Mouse (Mus musculus): ENCODE data around the gene Neurl2. TPM values are rescaled to one million over a fixed set of nuclear protein-coding genes. Genes with fewer than 3 reads are reported as not detected.
A peak's percentile ranks its signal among the peaks of the same experiment; 100 is the strongest.
"Not testable (repeated sequence)": the region's sequence is repeated elsewhere in the genome, so short reads cannot be mapped to it uniquely, and the experiment has no call there.

The Neurl2 gene
- 50.6 and 52.8 TPM in 2 replicates for polyA plus RNA-seq (2015; fragmentation: Nextera tagmentation; extraction: Ambion mirVana)

DNA sequence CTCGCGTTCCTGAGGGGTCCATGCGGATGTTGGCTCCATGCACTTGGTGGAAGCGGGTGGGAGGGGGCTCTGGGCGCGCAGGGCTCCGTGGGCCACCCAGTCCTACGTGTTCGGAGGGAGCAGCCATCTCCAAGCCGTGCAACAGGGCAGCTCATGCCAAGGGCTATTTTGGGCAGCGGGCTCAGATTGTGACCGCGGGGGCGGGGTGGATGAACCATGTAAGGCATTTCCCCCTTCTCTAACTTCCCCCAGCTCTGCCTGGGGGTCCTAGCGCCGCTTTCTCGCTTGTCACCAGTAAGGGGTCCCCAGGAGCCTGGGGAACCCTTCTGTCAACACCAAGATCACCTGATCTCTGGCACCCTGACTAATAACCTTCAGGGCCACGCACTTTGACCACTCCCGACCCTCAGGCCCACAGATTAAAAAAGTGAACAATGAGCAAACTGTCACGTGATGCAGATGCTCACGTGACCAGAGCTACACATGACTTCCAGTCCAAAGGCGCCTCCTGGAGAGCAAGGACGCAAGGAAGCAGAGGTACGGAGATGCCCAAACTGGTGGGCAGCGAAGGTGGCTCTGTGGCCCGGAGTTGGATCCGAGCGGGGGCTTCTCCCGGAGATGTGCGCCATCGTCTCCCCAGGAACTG is at the start of gene Neurl2:
Neurl2 (minus strand) TSS at position 143 of the 646 bp plus-strand sequence.
- Histone ChIP-seq H3K4me3 (ENCODE audit: low read length) (peak within 1 kb of the TSS; percentile 75), H3K9me3 (replicated peaks; ENCODE audit: control insufficient read depth, low read length) (no peaks in the 10 kb centered on the region), H3K36me3 (ENCODE audit: control insufficient read depth, insufficient read depth) (peaks cover 24% of the 10 kb centered on the region), H3K27me3 (ENCODE audit: control insufficient read depth, insufficient read depth, low read length) (no peaks in the 10 kb centered on the region), H3K9ac (ENCODE audit: low read length) (peak within 1 kb of the TSS; percentile 89), H3K27ac (ENCODE audit: low read length) (peak within 1 kb of the TSS; percentile 99), H3K4me2 (ENCODE audit: low read depth, low read length) (peak within 1 kb of the TSS; percentile 97), H3K4me1 (ENCODE audit: control insufficient read depth, insufficient read depth, low read length) (peaks cover 15% of the 10 kb centered on the region)
- ATAC-seq (replicated peaks; ENCODE audit: extremely low read depth, insufficient read depth, low FRiP score) = peak; percentile 91
- 0% methylated on average over 31 of the region's 31 CpGs for WGBS

DNA sequence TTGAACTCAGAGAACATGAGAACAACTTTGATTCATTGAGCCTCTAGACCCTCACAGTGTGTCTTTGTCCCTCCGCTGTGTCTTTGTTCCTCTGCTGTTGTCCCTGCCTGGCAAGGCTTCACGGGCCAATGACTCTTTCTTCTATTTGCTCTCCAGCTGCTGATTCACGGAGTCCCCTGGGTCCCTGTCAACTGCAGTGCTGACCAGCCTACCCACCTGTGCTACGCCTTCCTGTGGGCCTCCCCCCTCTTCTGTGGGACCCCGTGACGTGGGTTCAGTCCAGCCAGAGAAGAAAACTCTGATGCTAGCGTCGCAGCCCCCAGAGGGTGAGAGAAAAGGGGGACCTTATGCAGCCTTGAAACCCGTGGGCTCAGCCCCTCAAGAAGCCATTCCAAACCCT is 49.4 kb upstream of the Neurl2 start:
- H3K9ac ChIP-seq (ENCODE audit: low read length) = no peak overlapping the region
- H3K4me1 ChIP-seq (ENCODE audit: control insufficient read depth, insufficient read depth, low read length) = peaks cover 24% of the 10 kb centered on the region
- H3K9me3 ChIP-seq (replicated peaks; ENCODE audit: control insufficient read depth, low read length) = no peaks in the 10 kb centered on the region
- no peaks in the 10 kb centered on the region for H3K27me3 ChIP-seq (ENCODE audit: control insufficient read depth, insufficient read depth, low read length)
- H3K4me2 ChIP-seq (ENCODE audit: low read depth, low read length) = no peak overlapping the region
- H3K4me3 ChIP-seq (ENCODE audit: low read length) = no peak overlapping the region
- 86% methylated on average over 9 of the region's 9 CpGs for WGBS
- H3K36me3 ChIP-seq (ENCODE audit: control insufficient read depth, insufficient read depth) = peaks cover 37% of the 10 kb centered on the region
- ATAC-seq (replicated peaks; ENCODE audit: extremely low read depth, insufficient read depth, low FRiP score) = no peak
- H3K27ac ChIP-seq (ENCODE audit: low read length) = no peak overlapping the region

DNA sequence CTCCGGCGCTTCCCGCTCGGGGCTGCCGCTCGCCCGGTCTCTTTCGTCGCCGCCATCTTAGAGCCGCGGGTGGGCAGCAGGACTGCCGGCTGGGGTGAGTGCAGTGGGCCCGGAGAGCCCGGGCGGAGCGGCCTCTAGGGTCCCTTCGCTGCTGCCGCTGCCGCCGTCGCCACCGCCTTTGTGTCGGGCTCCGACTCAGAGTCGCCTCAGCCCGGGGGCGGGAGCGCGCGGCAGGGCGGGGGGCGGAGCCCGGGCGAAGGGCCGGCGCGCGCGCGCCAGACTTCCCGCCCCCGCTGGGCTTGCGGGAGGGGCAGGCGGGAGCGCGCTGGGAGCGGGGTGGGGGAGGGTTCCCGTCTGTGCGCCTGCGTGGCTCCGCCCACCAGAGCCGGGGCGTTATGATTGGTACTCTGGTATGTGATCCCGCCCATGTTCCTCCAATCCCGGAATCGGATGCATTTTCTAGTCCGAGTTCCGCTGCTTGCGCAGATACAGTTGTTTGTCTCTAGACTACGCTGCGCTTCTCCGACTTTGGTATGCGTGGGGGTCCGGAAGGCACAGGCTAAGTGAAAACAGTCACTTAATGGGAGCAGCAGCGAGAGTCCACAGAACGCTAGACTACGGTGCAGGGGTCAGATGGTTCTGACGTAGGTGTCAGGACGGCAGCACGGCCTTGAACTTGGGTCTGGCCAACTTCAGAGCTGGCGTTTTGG is 46.5 kb upstream of the Neurl2 start:
- under 1% methylated on average over 63 of the region's 72 CpGs for WGBS
- H3K36me3 ChIP-seq (ENCODE audit: control insufficient read depth, insufficient read depth) = peaks cover 13% of the 10 kb centered on the region
- peak; percentile 89 for ATAC-seq (replicated peaks; ENCODE audit: extremely low read depth, insufficient read depth, low FRiP score)
- H3K27me3 ChIP-seq (ENCODE audit: control insufficient read depth, insufficient read depth, low read length) = no peaks in the 10 kb centered on the region
- H3K9ac ChIP-seq (ENCODE audit: low read length) = peak overlapping the region; percentile 100
- peak overlapping the region; percentile 100 for H3K27ac ChIP-seq (ENCODE audit: low read length)
- peak overlapping the region; percentile 78 for H3K4me2 ChIP-seq (ENCODE audit: low read depth, low read length)
- peak overlapping the region; percentile 94 for H3K4me3 ChIP-seq (ENCODE audit: low read length)
- peaks cover 20% of the 10 kb centered on the region for H3K4me1 ChIP-seq (ENCODE audit: control insufficient read depth, insufficient read depth, low read length)
- no peaks in the 10 kb centered on the region for H3K9me3 ChIP-seq (replicated peaks; ENCODE audit: control insufficient read depth, low read length)

DNA sequence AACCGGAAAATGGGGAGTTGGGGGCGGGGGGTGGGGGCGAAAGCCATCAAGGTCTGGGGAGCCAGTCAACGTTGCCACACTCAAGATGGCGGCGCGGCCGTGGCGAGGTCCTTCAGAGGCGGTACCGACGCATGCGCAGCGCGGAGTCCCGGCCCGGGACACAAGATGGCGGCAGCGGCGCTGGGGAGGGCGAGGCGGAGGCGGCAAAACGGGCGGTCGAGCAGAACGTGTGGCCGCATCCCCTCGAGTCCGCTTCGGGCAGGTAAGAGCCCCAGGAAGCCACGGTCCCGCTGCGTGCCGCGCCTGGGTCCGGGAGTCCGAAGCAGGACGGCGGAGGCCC is 45.9 kb upstream of the Neurl2 start, which contains the start of gene Pcif1:
Pcif1 (plus strand) TSS at position 77 of the 340 bp plus-strand sequence.
- H3K36me3 ChIP-seq (ENCODE audit: control insufficient read depth, insufficient read depth) = peaks cover 13% of the 10 kb centered on the region
- peak within 1 kb of the TSS; percentile 89 for H3K4me2 ChIP-seq (ENCODE audit: low read depth, low read length)
- peak; percentile 85 for ATAC-seq (replicated peaks; ENCODE audit: extremely low read depth, insufficient read depth, low FRiP score)
- peak within 1 kb of the TSS; percentile 100 for H3K9ac ChIP-seq (ENCODE audit: low read length)
- H3K4me3 ChIP-seq (ENCODE audit: low read length) = peak within 1 kb of the TSS; percentile 94
- under 1% methylated on average over 39 of the region's 40 CpGs for WGBS
- H3K9me3 ChIP-seq (replicated peaks; ENCODE audit: control insufficient read depth, low read length) = no peaks in the 10 kb centered on the region
- H3K27me3 ChIP-seq (ENCODE audit: control insufficient read depth, insufficient read depth, low read length) = no peaks in the 10 kb centered on the region
- peak within 1 kb of the TSS; percentile 100 for H3K27ac ChIP-seq (ENCODE audit: low read length)
- H3K4me1 ChIP-seq (ENCODE audit: control insufficient read depth, insufficient read depth, low read length) = peaks cover 25% of the 10 kb centered on the region

DNA sequence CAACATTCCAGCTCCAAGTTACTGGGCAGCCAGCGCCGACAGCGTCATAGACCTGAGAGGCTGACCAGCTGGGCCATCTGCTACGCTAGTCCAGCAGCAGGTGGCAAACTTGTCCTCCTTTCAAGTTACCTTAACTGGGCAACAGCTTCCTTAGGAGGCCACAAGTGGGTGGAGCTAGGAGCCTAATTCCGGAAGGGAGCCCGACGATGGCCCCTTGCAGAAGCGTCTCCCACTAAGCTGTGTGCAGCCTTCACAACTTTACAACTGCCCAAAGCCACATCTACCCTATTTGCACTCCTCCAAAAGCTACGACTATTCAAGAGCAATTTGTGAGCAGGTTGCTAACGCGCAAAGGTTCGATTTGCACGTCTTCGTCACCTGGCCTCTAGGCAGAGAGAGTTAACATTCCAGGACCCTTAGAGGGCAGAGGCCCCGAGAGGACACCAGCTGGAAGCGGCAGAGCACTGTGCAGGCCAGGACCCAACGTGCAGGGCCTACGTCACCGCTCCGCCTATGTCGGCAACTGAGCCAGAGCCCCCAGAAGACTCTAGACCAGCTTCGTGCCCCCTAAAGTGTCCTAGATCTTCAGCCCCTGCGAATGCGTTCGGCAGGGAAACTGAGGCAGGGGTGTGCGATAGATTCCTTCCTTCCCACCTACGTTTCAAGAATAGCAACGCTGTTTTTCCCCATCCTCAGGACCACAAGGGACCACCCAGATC is 45.4 kb upstream of the Neurl2 start:
- peak overlapping the region; percentile 89 for H3K4me2 ChIP-seq (ENCODE audit: low read depth, low read length)
- no peaks in the 10 kb centered on the region for H3K9me3 ChIP-seq (replicated peaks; ENCODE audit: control insufficient read depth, low read length)
- no peaks in the 10 kb centered on the region for H3K27me3 ChIP-seq (ENCODE audit: control insufficient read depth, insufficient read depth, low read length)
- H3K4me3 ChIP-seq (ENCODE audit: low read length) = peak overlapping the region; percentile 94
- peaks cover 10% of the 10 kb centered on the region; the same call in 1 of the 2 replicates for H3K36me3 ChIP-seq (ENCODE audit: control insufficient read depth, insufficient read depth)
- H3K27ac ChIP-seq (ENCODE audit: low read length) = peak overlapping the region; percentile 100
- peaks cover 30% of the 10 kb centered on the region for H3K4me1 ChIP-seq (ENCODE audit: control insufficient read depth, insufficient read depth, low read length)
- peak overlapping the region; percentile 100 for H3K9ac ChIP-seq (ENCODE audit: low read length)
- ATAC-seq (replicated peaks; ENCODE audit: extremely low read depth, insufficient read depth, low FRiP score) = peak; percentile 39
- WGBS = 1% methylated on average over 28 of the region's 28 CpGs

DNA sequence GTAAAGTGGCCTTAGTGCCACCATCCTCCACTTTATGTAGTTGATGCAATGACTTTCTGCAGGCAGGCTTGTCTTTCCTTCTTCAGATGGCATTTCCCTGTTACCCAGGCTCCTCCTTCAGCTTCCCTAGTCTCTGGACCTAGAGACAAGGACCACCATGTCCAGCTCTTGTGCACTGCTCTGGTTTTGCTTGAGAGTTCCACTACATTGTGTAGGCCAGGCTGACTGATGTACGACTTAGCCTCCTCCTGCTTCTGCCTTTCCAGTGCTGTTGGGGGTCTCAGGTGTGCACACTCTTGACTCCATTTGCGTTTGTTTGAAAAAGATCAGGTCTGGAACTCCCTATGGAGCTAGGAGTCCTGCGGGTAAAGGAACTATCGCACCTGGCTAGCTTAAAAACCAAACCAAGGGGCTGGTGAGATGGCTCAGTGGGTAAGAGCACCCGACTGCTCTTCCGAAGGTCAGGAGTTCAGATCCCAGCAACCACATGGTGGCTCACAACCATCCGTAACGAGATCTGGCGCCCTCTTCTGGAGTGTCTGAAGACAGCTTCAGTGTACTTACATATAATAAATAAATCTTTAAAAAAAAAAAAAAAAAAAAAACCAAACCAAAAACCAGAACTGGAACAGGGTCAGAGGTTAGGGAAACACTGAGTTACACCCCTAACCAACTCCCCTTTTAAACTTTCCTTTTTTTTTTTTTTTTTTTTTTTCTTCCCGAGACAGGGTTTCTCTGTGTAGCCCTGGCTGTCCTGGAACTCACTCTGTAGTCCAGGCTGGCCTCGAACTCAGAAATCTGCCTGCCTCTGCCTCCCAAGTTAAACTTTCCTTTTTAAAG is 44.3 kb upstream of the Neurl2 start:
- H3K27ac ChIP-seq (ENCODE audit: low read length) = peak overlapping the region; percentile 100
- peak overlapping the region; percentile 100 for H3K9ac ChIP-seq (ENCODE audit: low read length)
- not testable (repeated sequence) for ATAC-seq (replicated peaks; ENCODE audit: extremely low read depth, insufficient read depth, low FRiP score); H3K9me3 ChIP-seq (replicated peaks; ENCODE audit: control insufficient read depth, low read length); H3K27me3 ChIP-seq (ENCODE audit: control insufficient read depth, insufficient read depth, low read length); H3K36me3 ChIP-seq (ENCODE audit: control insufficient read depth, insufficient read depth)
- peak overlapping the region; percentile 89 for H3K4me2 ChIP-seq (ENCODE audit: low read depth, low read length)
- WGBS = 74% methylated on average over 11 of the region's 11 CpGs
- peak overlapping the region; percentile 94 for H3K4me3 ChIP-seq (ENCODE audit: low read length)
- peaks cover 32% of the 10 kb centered on the region for H3K4me1 ChIP-seq (ENCODE audit: control insufficient read depth, insufficient read depth, low read length)

DNA sequence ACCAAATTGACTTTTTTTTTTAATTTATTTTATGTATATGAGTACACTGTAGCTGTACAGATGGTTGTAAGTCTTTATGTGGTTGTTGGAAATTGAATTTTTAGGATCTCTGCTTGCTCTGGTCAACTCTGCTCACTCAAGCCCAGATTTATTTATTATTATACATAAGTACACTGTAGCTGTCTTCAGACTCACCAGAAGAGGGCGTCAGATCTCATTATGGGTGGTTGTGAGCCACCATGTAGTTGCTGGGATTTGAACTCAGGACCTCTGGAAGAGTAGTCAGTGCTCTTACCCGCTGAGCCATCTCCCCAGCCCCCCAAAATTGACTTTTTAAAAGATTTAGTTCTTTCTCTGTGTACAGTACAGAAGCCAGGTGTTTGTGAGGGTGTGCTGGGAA is 42.4 kb upstream of the Neurl2 start:
- H3K9ac ChIP-seq (ENCODE audit: low read length); H3K27me3 ChIP-seq (ENCODE audit: control insufficient read depth, insufficient read depth, low read length); H3K36me3 ChIP-seq (ENCODE audit: control insufficient read depth, insufficient read depth); H3K9me3 ChIP-seq (replicated peaks; ENCODE audit: control insufficient read depth, low read length); H3K27ac ChIP-seq (ENCODE audit: low read length); H3K4me2 ChIP-seq (ENCODE audit: low read depth, low read length); H3K4me3 ChIP-seq (ENCODE audit: low read length); ATAC-seq (replicated peaks; ENCODE audit: extremely low read depth, insufficient read depth, low FRiP score): not testable (repeated sequence)
- peaks cover 27% of the 10 kb centered on the region for H3K4me1 ChIP-seq (ENCODE audit: control insufficient read depth, insufficient read depth, low read length)
- 45% methylated on average over 2 of the region's 2 CpGs for WGBS

DNA sequence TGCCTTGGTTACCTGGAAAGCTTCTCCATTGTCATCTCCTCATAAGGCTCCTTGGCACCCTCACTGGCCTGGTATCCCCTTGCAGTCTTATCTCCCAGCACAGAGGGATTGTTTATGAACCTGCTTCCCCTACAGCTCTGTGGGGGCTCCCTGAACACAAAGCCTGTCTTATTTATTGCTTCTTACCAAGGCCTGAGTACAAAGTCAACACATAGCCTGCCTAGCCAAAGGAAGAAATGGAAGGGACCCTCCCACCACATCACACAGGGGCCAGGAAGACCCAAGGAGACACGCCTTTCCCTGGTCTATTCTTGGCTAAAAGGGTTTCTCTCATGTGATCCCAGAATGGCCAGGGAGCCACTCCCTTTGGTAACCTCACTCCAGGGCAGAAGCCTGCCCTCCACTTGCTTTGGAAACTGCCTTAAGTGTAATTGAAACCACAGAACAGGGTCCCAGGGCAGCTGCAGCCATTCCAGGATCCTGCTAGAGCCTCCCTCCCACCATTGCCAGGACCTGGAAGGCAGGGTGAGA is 41.0 kb upstream of the Neurl2 start:
- H3K36me3 ChIP-seq (ENCODE audit: control insufficient read depth, insufficient read depth) = 0 out of 2 replicates have a peak, but pooled peaks cover 2% of the 10 kb centered on the region
- peak overlapping the region; percentile 89 for H3K27ac ChIP-seq (ENCODE audit: low read length)
- no peaks in the 10 kb centered on the region for H3K9me3 ChIP-seq (replicated peaks; ENCODE audit: control insufficient read depth, low read length)
- peak overlapping the region; percentile 42; the same call in 1 of the 2 replicates for H3K9ac ChIP-seq (ENCODE audit: low read length)
- 14% methylated on average over 1 of the region's 1 CpGs for WGBS
- H3K27me3 ChIP-seq (ENCODE audit: control insufficient read depth, insufficient read depth, low read length) = no peaks in the 10 kb centered on the region
- peaks cover 24% of the 10 kb centered on the region for H3K4me1 ChIP-seq (ENCODE audit: control insufficient read depth, insufficient read depth, low read length)
- peak; percentile 24; the same call in 1 of the 2 replicates for ATAC-seq (replicated peaks; ENCODE audit: extremely low read depth, insufficient read depth, low FRiP score)
- H3K4me2 ChIP-seq (ENCODE audit: low read depth, low read length) = peak overlapping the region; percentile 12; the same call in 1 of the 2 replicates
- H3K4me3 ChIP-seq (ENCODE audit: low read length) = no peak overlapping the region

Data from heart, embryonic 16.5 days (tissue).